Mouse (Mus musculus): ENCODE data around the gene Gmpr.

The Gmpr gene

DNA sequence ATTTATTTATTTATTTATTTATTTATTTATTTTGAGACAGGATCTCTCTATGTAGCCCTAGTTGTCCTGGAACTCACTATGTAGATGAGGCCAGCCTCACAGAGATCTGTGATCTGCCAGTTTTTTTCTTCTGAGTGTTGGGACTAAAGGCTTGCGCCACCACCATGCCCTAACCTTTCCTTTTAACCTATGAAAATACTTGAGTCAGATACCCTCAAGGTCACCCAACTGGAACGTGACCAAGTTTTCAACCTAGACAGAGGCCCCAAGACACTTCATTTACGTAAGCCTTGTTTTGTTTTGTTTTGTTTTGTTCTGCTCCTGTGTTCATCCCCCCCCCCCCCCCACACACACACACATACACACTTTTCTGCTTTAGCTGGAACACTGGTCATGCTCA, 1.7 kb upstream of the Gmpr start:
- no peak for DNase-seq (ENCODE audit: low spot score)

DNA sequence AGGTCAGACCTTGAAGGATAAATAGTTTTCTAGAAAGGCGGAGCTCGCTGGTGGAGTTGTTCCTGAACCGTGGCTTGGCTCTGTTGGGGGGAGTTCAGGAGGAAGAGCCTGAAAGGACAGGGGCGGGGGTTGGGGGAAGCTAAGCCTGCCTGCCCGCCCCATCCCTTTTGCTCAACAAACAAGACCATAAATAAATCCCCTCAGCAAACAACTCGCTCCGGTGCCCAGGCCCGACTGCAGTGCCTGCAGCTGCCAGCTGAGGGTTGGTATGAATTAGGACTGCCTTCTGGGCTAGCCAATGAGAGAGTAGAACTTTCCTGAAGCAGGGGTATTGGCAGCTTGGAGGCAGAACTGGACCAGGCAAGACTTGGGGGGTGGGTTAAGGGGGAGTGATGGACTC, 1.3 kb downstream of the Gmpr start:
- DNase-seq (ENCODE audit: low spot score), result no peak

DNA sequence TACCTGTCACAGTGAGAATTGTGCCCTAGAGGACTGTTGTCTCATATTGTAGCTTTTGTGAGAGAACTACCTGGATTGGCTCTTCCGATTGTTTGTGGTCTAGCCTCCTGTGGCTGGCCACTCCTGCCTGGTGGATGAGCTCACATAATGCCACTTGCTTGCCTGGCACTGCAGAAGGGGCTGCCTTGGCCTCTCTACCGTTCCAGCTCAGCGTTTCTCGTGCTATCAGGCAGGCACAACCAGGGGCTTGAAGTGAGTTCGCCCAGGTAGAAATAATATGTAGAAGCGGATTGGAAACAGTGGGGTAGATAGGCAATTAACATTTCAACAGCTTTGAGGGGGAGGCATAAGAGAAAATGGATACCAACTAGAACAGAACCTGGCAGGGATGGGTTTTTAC, 2.1 kb downstream of the Gmpr start:
- DNase-seq (ENCODE audit: low spot score), result no peak

DNA sequence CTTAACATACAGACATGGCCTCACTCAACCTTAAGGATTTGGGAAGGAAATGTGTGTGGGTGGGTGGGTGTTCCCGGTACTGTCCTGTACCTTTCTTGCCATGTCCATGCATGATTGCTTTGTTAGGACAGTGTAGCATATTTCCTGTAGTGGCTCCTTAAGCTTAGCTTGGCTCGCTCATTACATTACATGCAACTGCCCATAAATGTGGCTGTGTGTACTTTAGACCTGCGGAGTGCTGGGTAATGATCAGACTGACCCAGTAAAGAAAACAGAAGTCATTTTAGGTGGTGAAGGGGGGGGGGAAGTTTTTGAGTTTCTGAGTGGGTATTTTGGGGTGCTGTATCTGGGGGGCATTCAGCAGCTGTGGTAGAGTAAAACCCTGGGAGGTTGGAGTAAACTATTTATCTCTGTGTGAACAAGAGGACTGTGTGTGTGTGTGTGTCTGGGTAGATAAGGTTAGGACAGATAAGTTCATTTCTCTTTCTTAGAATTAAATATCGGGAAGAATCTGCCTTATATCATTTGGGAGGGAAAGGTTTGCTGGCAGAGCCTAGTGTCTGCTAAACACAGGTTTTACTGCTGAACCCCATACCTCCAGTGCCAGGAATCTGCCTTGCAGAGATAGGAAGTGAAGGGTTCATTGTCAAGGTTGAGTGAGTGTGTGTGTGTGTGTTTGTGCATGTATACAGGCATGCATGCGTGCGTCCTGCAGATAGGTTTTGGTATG, 4.6 kb downstream of the Gmpr start:
- no peak for DNase-seq (ENCODE audit: low spot score)

DNA sequence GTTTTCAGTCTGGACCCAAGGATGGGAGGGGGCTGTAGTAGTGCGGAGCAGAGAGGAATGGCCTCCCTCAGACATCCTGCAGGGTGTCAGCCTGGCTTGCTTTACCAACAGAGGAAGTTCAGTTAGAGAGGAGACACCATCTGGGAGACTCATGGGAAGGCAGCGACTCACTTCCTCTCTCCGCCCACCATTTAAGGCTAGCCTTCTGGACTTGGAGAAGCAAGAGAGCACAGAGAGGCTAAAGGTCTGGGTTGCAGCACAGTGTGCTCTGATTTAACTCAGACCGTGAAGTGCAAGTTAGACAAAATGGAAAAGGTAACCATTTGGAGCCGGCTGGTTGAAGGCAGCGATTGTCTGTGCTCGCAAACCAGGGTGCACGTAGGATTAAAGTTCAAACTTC, 5.3 kb downstream of the Gmpr start:
- DNase-seq (ENCODE audit: low spot score), result no peak

DNA sequence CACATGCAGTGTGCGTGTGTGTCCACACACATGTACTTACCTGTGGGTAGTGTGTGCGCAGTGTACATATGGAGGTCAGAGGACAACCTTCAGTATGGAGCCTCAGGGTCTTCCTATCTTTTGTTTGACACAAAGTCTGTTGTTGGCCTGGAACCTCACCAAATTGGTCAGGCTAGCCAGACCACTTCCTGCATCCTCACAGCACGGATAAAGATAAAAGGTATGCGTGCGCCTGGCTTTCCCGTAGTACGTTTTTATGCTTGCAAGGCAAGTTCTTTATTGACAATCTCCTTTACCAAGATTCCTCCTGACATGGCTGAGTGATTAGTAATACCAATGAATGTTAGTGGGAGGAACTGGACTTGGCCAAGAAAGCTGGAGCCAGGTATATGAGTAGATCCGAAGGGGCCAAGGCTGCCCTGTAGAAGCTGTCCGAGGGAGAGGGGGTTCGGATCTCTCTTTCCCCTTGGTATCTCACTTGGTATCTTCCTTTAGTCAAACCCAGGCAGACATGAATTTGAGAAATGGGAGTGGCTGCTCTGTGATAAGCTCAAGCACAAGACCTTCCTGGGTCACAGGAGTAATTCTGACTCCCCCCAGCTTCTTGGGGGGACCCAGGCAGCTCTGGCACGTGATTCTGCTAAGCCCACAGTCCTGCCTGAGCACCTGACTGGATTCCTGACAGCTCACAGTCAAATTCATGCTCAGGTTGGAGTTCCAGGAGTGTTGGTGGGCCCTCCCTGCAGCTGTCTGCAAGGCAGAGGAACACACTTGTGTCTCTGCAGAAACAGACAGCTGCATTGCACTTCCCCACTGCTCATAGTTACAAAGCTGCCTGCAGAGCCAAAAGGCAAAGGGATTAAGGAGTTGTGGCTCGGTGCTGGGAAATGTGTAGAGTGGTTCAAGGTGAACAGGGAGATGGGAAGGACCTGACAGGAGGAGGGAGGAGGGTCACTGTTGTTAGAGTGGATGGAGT, 6.1 kb downstream of the Gmpr start:
- no peak for DNase-seq (ENCODE audit: low spot score)

DNA sequence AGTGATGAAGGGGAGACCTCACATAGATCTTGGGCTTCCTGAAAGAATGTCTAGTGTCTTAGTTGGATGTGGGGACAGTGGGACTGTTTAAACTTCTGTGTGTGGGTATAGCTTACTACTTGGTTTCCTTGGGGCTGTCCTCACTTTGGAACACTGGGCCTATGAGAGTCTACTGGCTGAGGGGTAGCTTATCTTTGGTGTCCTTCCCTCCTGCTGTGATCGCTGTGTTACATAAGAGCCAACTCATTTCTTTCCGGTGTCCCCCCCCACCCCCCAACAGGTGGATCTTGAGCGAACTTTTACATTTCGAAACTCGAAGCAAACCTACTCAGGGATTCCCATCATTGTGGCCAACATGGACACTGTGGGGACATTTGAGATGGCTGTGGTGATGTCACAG, 6.9 kb downstream of the Gmpr start:
- no peak for DNase-seq (ENCODE audit: low spot score)

GRCm38 (mm10) chr13:45514832-45515422, 7.7 kb downstream of the Gmpr start:
- DNase-seq (ENCODE audit: low spot score), result no peak

- DNase-seq (ENCODE audit: low spot score), result no peak
Observed at GRCm38 (mm10) chr13:45516501-45517393, 9.5 kb downstream of the Gmpr start.

DNA sequence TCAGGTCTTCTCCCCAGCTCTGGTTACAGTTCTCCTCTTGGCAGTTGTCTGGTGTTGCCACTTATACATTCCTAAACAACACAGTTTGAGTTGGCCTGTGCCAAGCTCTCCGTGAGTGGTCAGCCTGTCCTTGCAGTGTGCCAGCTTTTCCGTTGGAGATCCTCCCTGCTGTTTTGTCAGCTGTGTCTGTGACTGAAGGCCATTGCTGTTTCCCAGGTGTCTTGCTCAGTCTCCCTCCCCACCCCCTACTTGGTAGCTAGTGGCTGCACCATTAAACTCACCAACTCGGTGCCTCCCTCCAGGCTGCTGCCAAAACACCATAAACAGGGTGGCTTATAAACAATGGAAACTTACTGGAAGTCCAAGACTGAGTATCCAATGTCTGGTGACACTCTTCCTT, 17.1 kb downstream of the Gmpr start:
- no peak for DNase-seq (ENCODE audit: low spot score)

DNA sequence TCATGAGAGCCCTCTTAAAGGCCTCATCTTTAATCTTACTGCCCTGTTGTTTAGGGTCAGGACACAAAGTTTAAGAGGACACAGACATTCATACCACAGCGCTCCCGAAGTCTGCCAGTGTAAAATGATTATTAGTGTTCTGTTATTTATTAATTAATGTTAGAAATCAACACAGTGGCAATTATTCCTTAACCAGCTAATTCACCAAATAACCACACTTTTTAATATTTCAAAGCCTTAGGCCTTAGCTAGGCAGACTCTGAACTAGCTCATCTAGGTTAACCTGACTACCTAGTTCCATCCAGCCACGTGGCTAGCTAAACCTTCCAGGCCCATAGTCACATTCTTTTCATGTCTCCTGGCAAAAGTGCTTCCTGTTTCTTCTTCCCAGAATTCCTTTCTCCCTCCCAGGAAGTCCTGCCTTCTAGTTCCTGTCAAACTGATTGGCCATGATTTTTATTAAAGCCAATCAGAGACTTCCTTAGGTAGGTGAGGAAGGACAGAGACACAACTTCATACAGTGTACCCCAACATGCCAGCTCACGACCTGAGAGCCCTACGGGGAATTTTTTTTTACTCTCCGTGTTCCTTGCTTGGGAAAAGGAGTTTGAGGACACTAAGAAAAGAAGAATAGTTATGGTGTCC, 17.7 kb downstream of the Gmpr start:
- DNase-seq (ENCODE audit: low spot score), result no peak

- no peak for DNase-seq (ENCODE audit: low spot score)
Observed at GRCm38 (mm10) chr13:45526230-45526629, 19.0 kb downstream of the Gmpr start.

DNA sequence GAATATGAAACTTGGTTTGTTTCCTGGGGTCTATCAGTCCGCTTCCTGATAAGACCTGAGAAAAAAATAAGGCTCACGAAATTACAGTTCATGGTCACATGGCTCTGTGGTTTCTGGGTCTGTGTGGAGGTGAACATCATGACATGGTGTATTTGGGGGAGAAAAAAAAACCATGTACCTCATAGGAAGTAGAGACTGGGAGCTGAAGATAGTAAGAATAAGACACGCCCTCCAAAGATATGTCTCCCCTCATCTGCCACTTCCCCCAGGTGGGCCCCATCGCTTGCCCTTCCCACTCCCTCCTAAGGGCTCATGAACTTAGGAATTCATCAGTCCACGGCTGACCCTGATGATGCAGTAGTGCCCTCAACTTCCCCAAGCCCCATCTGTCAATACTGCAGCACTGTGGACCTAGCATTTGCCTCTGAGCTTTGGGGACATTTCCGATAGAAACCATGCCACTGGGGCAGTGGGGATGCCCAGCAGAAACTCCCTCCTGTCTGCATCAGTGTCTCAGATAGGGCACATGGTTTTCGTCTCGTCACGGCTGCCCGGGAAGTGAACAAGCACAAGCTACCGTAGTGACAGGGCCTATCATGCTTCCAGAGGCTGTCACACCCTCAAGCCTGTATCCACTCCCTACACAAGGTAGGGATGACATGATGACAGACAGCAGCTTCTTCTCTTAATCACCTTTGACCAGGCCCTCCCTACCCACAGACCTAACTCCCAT, 20.2 kb downstream of the Gmpr start:
- DNase-seq (ENCODE audit: low spot score), result no peak

DNA sequence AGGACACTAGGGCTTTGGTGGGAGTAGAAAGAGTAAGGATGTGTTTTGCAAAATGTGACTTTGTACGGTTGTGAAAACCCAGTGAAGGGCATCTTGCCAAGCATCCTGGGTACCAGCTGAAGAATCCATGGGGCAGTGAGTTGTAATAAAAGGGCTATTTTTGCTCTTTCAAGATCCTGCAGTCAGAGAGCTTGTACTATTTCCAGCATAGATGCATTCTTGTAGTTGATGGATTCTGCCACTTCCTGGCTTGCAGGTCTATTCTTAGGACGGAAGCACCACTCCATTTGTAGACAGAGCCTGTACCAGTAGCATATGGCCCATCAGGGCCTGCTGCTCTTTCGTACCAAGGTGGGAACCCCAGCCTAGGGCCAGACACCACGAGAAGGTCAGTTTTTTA, 21.5 kb downstream of the Gmpr start:
- no peak for DNase-seq (ENCODE audit: low spot score)

DNA sequence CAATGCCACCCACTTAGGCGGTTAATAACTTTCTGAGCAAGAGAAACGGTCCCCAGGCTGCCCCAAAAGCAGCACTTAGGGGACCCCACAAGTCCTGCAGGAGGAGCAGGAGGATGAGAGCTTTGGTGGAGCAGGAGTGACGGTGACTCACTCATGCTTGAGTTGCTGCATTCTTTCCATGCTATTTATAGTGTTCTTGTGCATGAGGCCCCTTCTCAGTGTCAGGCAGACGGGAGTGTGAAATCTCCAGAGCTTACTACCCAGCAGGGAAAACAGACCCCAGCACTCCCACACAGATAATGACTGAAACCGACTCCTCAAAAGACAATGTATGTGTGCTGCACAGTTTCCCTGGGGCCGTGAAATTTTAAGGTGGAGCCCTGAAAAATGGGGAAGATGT, 23.5 kb downstream of the Gmpr start:
- no peak for DNase-seq (ENCODE audit: low spot score)

- DNase-seq (ENCODE audit: low spot score), result no peak
Observed at GRCm38 (mm10) chr13:45535731-45536453, 28.6 kb downstream of the Gmpr start.

DNA sequence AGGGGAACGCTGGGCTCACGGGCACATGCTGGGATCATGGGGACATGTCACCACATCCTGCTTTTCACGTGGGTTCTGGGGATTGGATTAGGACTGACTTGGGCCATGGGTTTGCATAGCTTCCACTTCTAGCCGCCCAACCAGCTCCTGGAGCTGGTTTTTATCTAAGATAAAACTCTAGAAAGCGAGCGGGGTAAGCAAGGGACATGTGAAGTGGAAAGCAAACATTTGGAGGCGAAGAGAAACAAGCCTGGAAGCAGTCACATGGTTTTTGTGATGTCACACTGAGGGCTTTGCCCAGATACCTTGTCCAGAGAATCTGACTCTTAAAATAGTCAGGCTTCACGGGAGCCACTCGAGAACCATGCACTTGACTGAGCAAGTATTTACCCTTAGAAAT, 29.9 kb downstream of the Gmpr start:
- DNase-seq (ENCODE audit: low spot score), result no peak

GRCm38 (mm10) chr13:45538091-45538490, 30.8 kb downstream of the Gmpr start:
- DNase-seq (ENCODE audit: low spot score), result no peak

- DNase-seq (ENCODE audit: low spot score), result no peak
Observed at GRCm38 (mm10) chr13:45538532-45539204, 31.4 kb downstream of the Gmpr start.

DNA sequence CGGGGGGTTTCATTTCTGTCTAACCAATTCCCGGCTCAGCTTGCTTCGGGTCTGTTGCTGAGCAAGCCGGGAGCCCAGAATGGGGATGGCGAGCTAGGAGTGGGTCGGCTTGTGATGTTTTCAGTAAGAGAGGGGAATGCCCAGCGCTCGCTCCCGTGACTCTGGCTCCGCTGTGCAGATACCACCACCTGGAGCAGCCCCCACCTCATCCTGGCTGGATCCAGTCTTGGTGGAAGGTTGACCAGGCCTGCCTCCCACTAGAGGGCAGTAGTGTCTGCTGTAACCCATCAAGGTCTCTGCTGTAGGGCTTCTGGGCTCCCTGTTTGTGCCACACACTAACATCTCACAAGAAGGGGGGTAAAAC, 31.9 kb downstream of the Gmpr start:
- DNase-seq (ENCODE audit: low spot score), result no peak

Measured in spleen, adult 12 weeks (tissue).